Mouse (Mus musculus) heart, adult 18-20 months (tissue): ENCODE measurements around the gene Rtraf. TPM values are rescaled to one million over a fixed set of nuclear protein-coding genes. Genes with fewer than 3 reads are reported as not detected.

ENCODE experiments used
- total RNA-seq, 2 experiments: library from RNA; stranded (reverse); gene quantifications; 2 replicates each; pipeline ENCODE4 v1.2.3; 2021

Rtraf gene
- total RNA-seq, 2 experiments from 2014 or later = 68.5 to 70.3 TPM

Other genes starting within 250 kb of the Rtraf start
- gene Gm2237, start 238.7 kb downstream of the Rtraf start, total RNA-seq = under 1 TPM; 0.51 to 0.62 TPM
- not detected for gene Gm5458, start 221.2 kb downstream of the Rtraf start, total RNA-seq
- gene Nid2, start 72.6 kb downstream of the Rtraf start, total RNA-seq = 10 to 100 TPM; 17.1 to 18.9 TPM
- 10 to 100 TPM; 11.1 to 12.6 TPM for gene Gng2, start 153.8 kb upstream of the Rtraf start, total RNA-seq